Mouse (Mus musculus): ENCODE measurements around the gene Cables2.

GRCm38 (mm10) chr2:180276851-180277259 is 3.6 kb upstream of the Cables2 start:
- no peak for TF ChIP-seq CTCF (IDR thresholded peaks at IDR 0.05; ENCODE audit: low read depth)
- TF ChIP-seq EP300 (optimal IDR thresholded peaks at IDR 0.05), result no peak

Measured in stomach, postnatal 0 days (tissue).